Mouse (Mus musculus) spleen, postnatal 36 days (tissue): ENCODE data around the gene Psmd5.
"Not testable (repeated sequence)": the region's sequence is repeated elsewhere in the genome, so short reads cannot be mapped to it uniquely, and the experiment has no call there.

Experiments
- DNase-seq, 2 experiments: peaks; one replicate each; pipeline ENCODE4 v3.0.0; 2022; ENCODE audit warnings: low spot score in 2 of 2, mixed read lengths in 1 of 2

Psmd5 gene

GRCm38 (mm10) chr2:34896821-34897460, 22.2 kb upstream of the Psmd5 start:
- no peak for DNase-seq

- DNase-seq: no peak
These were observed 20.8 kb upstream of the Psmd5 start for GRCm38 (mm10) chr2:34895503-34896113.

- DNase-seq: no peak
These were observed 19.2 kb upstream of the Psmd5 start for GRCm38 (mm10) chr2:34893950-34894349.

- no peak for DNase-seq
These were observed 9.4 kb upstream of the Psmd5 start for GRCm38 (mm10) chr2:34884186-34884585.

- no peak for DNase-seq
These were observed 8.4 kb upstream of the Psmd5 start for GRCm38 (mm10) chr2:34883190-34883589.

GRCm38 (mm10) chr2:34882757-34883156, 8.0 kb upstream of the Psmd5 start:
- no peak for DNase-seq

GRCm38 (mm10) chr2:34880054-34880453, 5.3 kb upstream of the Psmd5 start:
- DNase-seq: no peak

GRCm38 (mm10) chr2:34874271-34874670, 497 bp downstream of the Psmd5 start, which contains the start of gene Cutal:
Gene Cutal (plus strand): TSS chr2:34874396.
- DNase-seq: no peak

GRCm38 (mm10) chr2:34870520-34871474, 4.0 kb downstream of the Psmd5 start:
- DNase-seq: peak; percentile 93 to 95

GRCm38 (mm10) chr2:34869680-34870079, 5.1 kb downstream of the Psmd5 start:
- DNase-seq: peak; percentile 29 to 52

- no peak for DNase-seq
These were observed 17.0 kb downstream of the Psmd5 start for GRCm38 (mm10) chr2:34857728-34858127.

GRCm38 (mm10) chr2:34855265-34855664, 19.5 kb downstream of the Psmd5 start:
- DNase-seq: no peak

GRCm38 (mm10) chr2:34847702-34848101, 27.1 kb downstream of the Psmd5 start:
- DNase-seq: no peak

GRCm38 (mm10) chr2:34843211-34843939, 31.4 kb downstream of the Psmd5 start:
- no peak for DNase-seq

- DNase-seq: no peak
These were observed 33.1 kb downstream of the Psmd5 start for GRCm38 (mm10) chr2:34841706-34842105.

GRCm38 (mm10) chr2:34840143-34840542, 34.6 kb downstream of the Psmd5 start:
- DNase-seq: not testable (repeated sequence)

- DNase-seq: no peak
These were observed 39.1 kb downstream of the Psmd5 start for GRCm38 (mm10) chr2:34835669-34836068.

GRCm38 (mm10) chr2:34833624-34834023, 41.1 kb downstream of the Psmd5 start:
- no peak for DNase-seq

- DNase-seq: not testable (repeated sequence)
These were observed 41.9 kb downstream of the Psmd5 start, which contains the start of gene Gm34653 for GRCm38 (mm10) chr2:34832766-34833457. Gene Gm34653 (plus strand): TSS chr2:34833007.

- DNase-seq: not testable (repeated sequence)
These were observed 44.7 kb downstream of the Psmd5 start for GRCm38 (mm10) chr2:34830066-34830465.

- no peak for DNase-seq
These were observed 46.7 kb downstream of the Psmd5 start for GRCm38 (mm10) chr2:34828026-34828425.
